Mouse (Mus musculus) erythroblast, embryonic 14.5 days (primary cell): ENCODE measurements around the gene Flot1.

ENCODE experiments used
- GATA1 ChIP-seq: IDR thresholded peaks from 2 replicates; pipeline ENCODE4 v1.6.1; 2012; ENCODE audit warnings: low read length, inconsistent platforms, mixed read lengths
- TAL1 ChIP-seq: IDR thresholded peaks from 3 replicates; pipeline ENCODE4 v1.6.1; 2012; ENCODE audit warnings: low read length, inconsistent platforms, mixed read lengths

GRCm38 (mm10) chr17:35866911-35867890 lies 44.2 kb downstream of the Flot1 start:
- TF ChIP-seq GATA1 (no peak), TAL1 (no peak)
